Mouse (Mus musculus) liver, embryonic 14.5 days (tissue): ENCODE data around the gene Rftn1. TPM values are rescaled to one million over a fixed set of nuclear protein-coding genes. Genes with fewer than 3 reads are reported as not detected.

Experiments used
- ATAC-seq: fragments of 200-750 bp; cut with Nextera tagmentation; 2 replicates; pipeline ENCODE4 v1.8.0; 2017; ENCODE audit warnings: moderate number of reproducible peaks, mild to moderate bottlenecking, moderate library complexity; ENCODE audit not compliant: insufficient read depth
- DNase-seq, 3 experiments: peaks; one replicate each; pipeline ENCODE4 v3.0.0-alpha.2; 2012 to 2013; ENCODE audit warnings: low read depth in 3 of 3, low spot score in 3 of 3
- H3K27ac ChIP-seq: fragments of 300-500 bp; sonication (generic); 2 replicates; pipeline ENCODE4 v1.5.1; 2014; ENCODE audit warnings: moderate library complexity, mild to moderate bottlenecking, control low read depth, inconsistent platforms
- H3K27me3 ChIP-seq: fragments of 300-500 bp; sonication (generic); 2 replicates; pipeline ENCODE4 v1.6.1; 2014; ENCODE audit warnings: mild to moderate bottlenecking, low read length, moderate library complexity; ENCODE audit not compliant: control insufficient read depth, insufficient read depth
- H3K36me3 ChIP-seq: fragments of 300-500 bp; sonication (generic); replicated peaks from 2 replicates; pipeline ENCODE4 v1.6.1; 2014; ENCODE audit warnings: low read depth; ENCODE audit not compliant: control insufficient read depth, insufficient read depth
- H3K4me1 ChIP-seq, 2 experiments: fragments of 200-500 bp in 1 of 2; fragments of 300-500 bp in 1 of 2; sonication (generic) in 1 of 2; replicated peaks; 2 replicates each; pipeline ENCODE4 v1.6.1; 2012 to 2014; ENCODE audit warnings: antibody characterized with exemption in 1 of 2, inconsistent platforms in 1 of 2, low read length in 1 of 2; ENCODE audit not compliant: control insufficient read depth in 2 of 2, insufficient read depth in 2 of 2
- H3K4me2 ChIP-seq: fragments of 300-500 bp; sonication (generic); 2 replicates; pipeline ENCODE4 v1.6.1; 2014; ENCODE audit warnings: low read depth, mild to moderate bottlenecking, control low read depth, moderate library complexity
- H3K4me3 ChIP-seq, 2 experiments: fragments of 200-500 bp in 1 of 2; fragments of 300-500 bp in 1 of 2; sonication (generic) in 1 of 2; 2 replicates each; pipeline ENCODE4 v1.5.1; 2012 to 2014; ENCODE audit warnings: low read depth in 2 of 2, low read length in 2 of 2, mild to moderate bottlenecking in 2 of 2, control low read depth in 1 of 2, inconsistent platforms in 1 of 2, moderate library complexity in 1 of 2; ENCODE audit not compliant: insufficient read depth in 1 of 2
- H3K9ac ChIP-seq: fragments of 300-500 bp; sonication (generic); replicated peaks from 2 replicates; pipeline ENCODE4 v1.6.1; 2014; ENCODE audit warnings: mild to moderate bottlenecking, control low read depth, moderate library complexity
- H3K9me3 ChIP-seq: fragments of 300-500 bp; sonication (generic); 2 replicates; pipeline ENCODE4 v1.6.1; 2016; ENCODE audit warnings: low read length, mixed read lengths; ENCODE audit not compliant: control insufficient read depth
- CTCF ChIP-seq: IDR thresholded peaks from 2 replicates; pipeline ENCODE4 v1.5.1; 2016; ENCODE audit warnings: antibody characterized with exemption, low read depth, control low read depth
- EP300 ChIP-seq: IDR thresholded peaks from 2 replicates; pipeline ENCODE4 v1.6.1; 2016; ENCODE audit warnings: antibody characterized with exemption, low read depth
- WGBS: fragments of 180-500 bp; shearing (Covaris S2); extraction: QIAGEN DNeasy Blood & Tissue Kit; methylation state at CpG from one replicate; pipeline ENCODE4 v1.1.7; 2014; ENCODE audit not compliant: insufficient replicate concordance; 5-methylcytosine and 5-hydroxymethylcytosine counted together
- polyA plus RNA-seq, 2 experiments: library from polyadenylated mRNA; depleted of rRNA in 1 of 2; stranded (reverse) in 1 of 2; unstranded in 1 of 2; fragments of >200 nt; fragmentation: Nextera tagmentation in 1 of 2; extraction: Ambion mirVana in 1 of 2; gene quantifications; 2 replicates each; pipeline versions ENCODE4 v1.2.1 to v1.2.3; 2012 to 2014

The Rftn1 gene
- polyA plus RNA-seq, 2 experiments, result 2.2 to 3.2 TPM

GRCm38 (mm10) chr17:50194541-50194940 is 4.1 kb upstream of the Rftn1 start:
- Histone ChIP-seq H3K36me3 (no peaks in the 10 kb centered on the region), H3K9ac (no peak overlapping the region), H3K4me3 (no peak overlapping the region), H3K9me3 (no peaks in the 10 kb centered on the region), H3K27me3 (peaks cover 18% of the 10 kb centered on the region), H3K4me1 (0 out of 4 replicates have a peak, but pooled peaks cover 0 to 2% of the 10 kb centered on the region in 2 experiments), H3K4me2 (no peak overlapping the region), H3K27ac (no peak overlapping the region)
- no peak for DNase-seq
- no peak for TF ChIP-seq EP300
- no peak for TF ChIP-seq CTCF
- ATAC-seq, result no peak
- WGBS, result 28% methylated on average over 3 of the region's 3 CpGs

DNA sequence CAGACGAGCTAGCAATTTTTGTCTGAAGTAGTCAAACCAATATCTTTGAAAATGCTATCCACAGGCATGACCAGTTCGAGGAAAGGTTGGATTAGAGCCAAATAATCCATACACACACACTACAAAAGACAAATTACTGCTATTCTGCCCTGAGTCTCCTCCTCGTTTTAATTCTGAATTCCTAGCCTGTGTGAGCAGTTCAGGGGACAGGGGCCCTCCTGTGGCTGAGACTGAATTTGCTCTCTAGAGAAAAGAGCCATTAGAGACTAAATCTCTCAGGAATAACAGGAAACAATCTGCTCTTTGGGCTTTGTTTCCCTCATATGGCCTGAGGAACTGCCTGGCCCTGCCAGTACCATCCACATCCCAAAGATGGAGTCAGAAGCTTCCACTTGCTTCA is 3.2 kb upstream of the Rftn1 start:
- Histone ChIP-seq H3K4me2 (no peak overlapping the region), H3K4me3 (no peak overlapping the region), H3K36me3 (no peaks in the 10 kb centered on the region), H3K4me1 (0 out of 4 replicates have a peak, but pooled peaks cover 0 to 2% of the 10 kb centered on the region in 2 experiments), H3K27me3 (peaks cover 18% of the 10 kb centered on the region), H3K27ac (no peak overlapping the region), H3K9me3 (no peaks in the 10 kb centered on the region), H3K9ac (no peak overlapping the region)
- DNase-seq, result no peak
- no peak for ATAC-seq
- 36% methylated on average over 3 of the region's 3 CpGs for WGBS
- TF ChIP-seq EP300 (no peak), CTCF (peak; percentile 24; the same call in 1 of the 2 replicates)

GRCm38 (mm10) chr17:50192376-50192940 is 2.0 kb upstream of the Rftn1 start:
- Histone ChIP-seq H3K4me2 (no peak overlapping the region), H3K4me1 (0 out of 4 replicates have a peak, but pooled peaks cover 0 to 1% of the 10 kb centered on the region in 2 experiments), H3K9me3 (no peaks in the 10 kb centered on the region), H3K36me3 (no peaks in the 10 kb centered on the region), H3K27ac (no peak overlapping the region), H3K27me3 (peaks cover 18% of the 10 kb centered on the region), H3K4me3 (no peak overlapping the region), H3K9ac (no peak overlapping the region)
- WGBS, result 52% methylated on average over 10 of the region's 10 CpGs
- TF ChIP-seq EP300, result no peak
- no peak for TF ChIP-seq CTCF
- ATAC-seq (no peak), DNase-seq (no peak)

DNA sequence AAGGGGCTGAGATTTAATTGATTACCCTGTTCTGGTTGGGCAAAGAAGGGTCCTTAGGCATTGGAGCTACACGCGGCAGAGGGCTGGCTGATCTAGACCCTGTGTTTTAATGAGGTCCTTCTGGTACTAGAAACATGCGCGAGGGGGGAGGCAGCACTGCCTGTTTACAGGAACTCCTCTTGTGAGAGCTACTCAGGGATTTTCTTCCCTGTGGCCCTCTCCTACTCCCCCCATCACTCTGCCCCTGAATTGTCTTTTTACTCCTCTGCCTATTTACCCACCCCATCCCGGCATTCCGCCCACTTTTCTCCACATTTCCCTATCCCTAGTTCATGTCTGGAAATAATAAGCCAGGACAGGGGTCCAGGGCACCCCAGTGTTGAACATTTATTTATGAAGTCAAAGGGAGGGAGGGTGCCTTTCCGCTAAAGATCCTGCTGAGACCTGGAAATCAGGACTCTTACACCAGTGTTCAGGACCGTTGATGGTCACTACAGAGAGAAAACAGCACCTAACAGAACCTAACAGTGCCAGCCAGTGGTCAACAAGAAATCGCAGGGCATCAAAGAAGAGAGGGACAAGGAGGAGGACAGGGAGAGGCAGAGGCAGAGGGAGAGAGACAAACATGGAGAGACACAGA is 964 bp upstream of the Rftn1 start:
- H3K9me3 ChIP-seq, result no peaks in the 10 kb centered on the region
- H3K4me1 ChIP-seq, result no peaks in the 10 kb centered on the region
- H3K4me2 ChIP-seq, result no peak overlapping the region
- no peak overlapping the region for H3K9ac ChIP-seq
- H3K27ac ChIP-seq, result no peak overlapping the region
- no peak for DNase-seq
- no peak overlapping the region for H3K4me3 ChIP-seq
- peaks cover 18% of the 10 kb centered on the region for H3K27me3 ChIP-seq
- TF ChIP-seq CTCF, result no peak
- TF ChIP-seq EP300, result no peak
- WGBS, result 55% methylated on average over 9 of the region's 9 CpGs
- no peaks in the 10 kb centered on the region for H3K36me3 ChIP-seq
- no peak for ATAC-seq

DNA sequence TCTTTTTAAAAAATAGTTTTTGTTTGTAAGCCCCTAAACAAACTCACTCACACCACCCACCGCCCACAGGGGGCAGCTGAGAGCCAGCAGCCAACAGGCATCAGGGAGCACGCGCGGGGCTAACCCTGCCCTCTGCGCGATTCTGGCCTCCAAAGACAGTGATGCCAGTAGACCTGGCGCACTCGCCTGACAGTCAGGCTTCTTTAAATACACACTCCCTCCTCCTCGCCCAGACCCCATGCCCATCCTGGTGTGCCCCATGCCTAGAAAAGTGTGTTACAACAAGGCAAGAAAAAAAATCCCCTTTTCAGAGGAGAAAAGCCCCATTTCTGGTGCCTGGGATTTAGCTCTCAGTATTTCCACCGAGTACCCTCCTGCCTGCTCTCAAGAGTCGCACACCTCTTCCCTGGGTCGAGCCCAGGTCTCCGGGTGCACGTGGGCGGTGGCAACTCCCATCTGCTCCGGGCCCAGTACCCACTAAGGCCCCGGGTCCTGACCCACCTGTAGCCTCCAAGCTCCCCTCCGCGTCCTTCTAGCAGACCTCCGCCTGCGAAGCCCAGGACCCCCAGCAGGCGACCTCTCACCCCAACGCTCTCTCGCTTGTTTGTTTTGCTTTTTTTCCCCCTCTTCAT is 977 bp downstream of the Rftn1 start:
- TF ChIP-seq EP300 (no peak), CTCF (peak; percentile 66)
- H3K4me2 ChIP-seq, result peak overlapping the region; percentile 74
- H3K4me1 ChIP-seq, result no peaks in the 10 kb centered on the region
- H3K9me3 ChIP-seq, result no peaks in the 10 kb centered on the region
- H3K36me3 ChIP-seq, result no peaks in the 10 kb centered on the region
- DNase-seq (peak; percentile 14 to 22 (median 14)), ATAC-seq (peak; percentile 62; the same call in 1 of the 2 replicates)
- H3K4me3 ChIP-seq, result peak overlapping the region; percentile 56 to 61
- peaks cover 18% of the 10 kb centered on the region for H3K27me3 ChIP-seq
- H3K9ac ChIP-seq, result peak overlapping the region; percentile 25; the same call in 1 of the 2 replicates
- no peak overlapping the region for H3K27ac ChIP-seq
- under 1% methylated on average over 24 of the region's 24 CpGs for WGBS
